Mouse (Mus musculus) ES-Bruce4 (cell line): Measurements from ENCODE around the gene Tubg1.

ENCODE experiments used
- CTCF ChIP-seq: IDR thresholded peaks from one replicate; pipeline ENCODE4 v1.8.1; 2011; ENCODE audit warnings: low read depth, low read length
- EP300 ChIP-seq: IDR thresholded peaks from 2 replicates; pipeline ENCODE4 v1.6.1; 2011; ENCODE audit warnings: low read depth, low read length; ENCODE audit not compliant: insufficient read depth
- POLR2A ChIP-seq: IDR thresholded peaks from one replicate; pipeline ENCODE4 v1.8.1; 2011; ENCODE audit warnings: low read length; ENCODE audit not compliant: insufficient read depth

DNA sequence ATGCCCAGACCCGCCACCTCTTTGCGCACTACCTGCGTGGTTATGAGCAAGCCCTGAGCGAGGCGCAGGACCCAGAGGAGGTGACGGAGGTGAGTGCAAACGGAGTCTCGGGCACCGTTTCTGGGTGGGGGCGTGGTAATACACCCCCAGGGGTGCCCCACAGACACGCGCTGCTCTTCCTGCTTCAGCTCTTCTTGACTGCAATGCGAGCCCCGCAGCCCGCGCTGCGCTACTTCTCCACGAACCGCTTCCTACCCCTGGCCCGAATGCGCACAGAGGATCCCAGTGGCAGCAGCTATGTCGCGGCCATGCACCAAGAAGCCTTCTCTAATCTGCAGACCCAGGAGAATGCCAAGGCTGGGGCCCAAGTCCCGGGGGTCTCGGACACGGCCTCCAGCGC lies 40.0 kb upstream of the Tubg1 start:
- TF ChIP-seq CTCF (no peak), POLR2A (no peak), EP300 (no peak)
